Mouse (Mus musculus) adrenal gland, postnatal 36 days (tissue): ENCODE results near the gene Pknox2. TPM values are rescaled to one million over a fixed set of nuclear protein-coding genes. Genes with fewer than 3 reads are reported as not detected.

Source experiments
- DNase-seq, 2 experiments: peaks; one replicate each; pipeline ENCODE4 v3.0.0; 2021; ENCODE audit warnings: mixed read lengths in 1 of 2
- total RNA-seq, 2 experiments: library from RNA; stranded (reverse); gene quantifications; 2 replicates each; pipeline ENCODE4 v1.2.3; 2021

Gene Pknox2
- total RNA-seq, 2 experiments from 2014 or later, result 2.1 to 2.2 TPM

- no peak for DNase-seq
Observed at GRCm38 (mm10) chr9:37051669-37052068, 95.5 kb downstream of the Pknox2 start.

GRCm38 (mm10) chr9:37047490-37047889 lies 99.7 kb downstream of the Pknox2 start:
- no peak for DNase-seq

- DNase-seq, result peak; percentile 27 to 41
Observed at GRCm38 (mm10) chr9:37045875-37046274, 101.3 kb downstream of the Pknox2 start.

- DNase-seq, result no peak
Observed at GRCm38 (mm10) chr9:37044165-37044564, 103.0 kb downstream of the Pknox2 start.

- no peak for DNase-seq
Observed at GRCm38 (mm10) chr9:37038859-37039258, 108.3 kb downstream of the Pknox2 start.

- no peak for DNase-seq
Observed at GRCm38 (mm10) chr9:37038445-37038844, 108.8 kb downstream of the Pknox2 start.

- DNase-seq, result no peak
Observed at GRCm38 (mm10) chr9:37037405-37037804, 109.8 kb downstream of the Pknox2 start.

- no peak for DNase-seq
Observed at GRCm38 (mm10) chr9:37035248-37035647, 112.0 kb downstream of the Pknox2 start.

- no peak for DNase-seq
Observed at GRCm38 (mm10) chr9:37034316-37034715, 112.9 kb downstream of the Pknox2 start.

- DNase-seq, result no peak
Observed at GRCm38 (mm10) chr9:37030347-37031213, 116.6 kb downstream of the Pknox2 start.

GRCm38 (mm10) chr9:37029811-37030346 lies 117.3 kb downstream of the Pknox2 start:
- DNase-seq, result no peak

- no peak for DNase-seq
Observed at GRCm38 (mm10) chr9:37027825-37028575, 119.2 kb downstream of the Pknox2 start.

GRCm38 (mm10) chr9:37025913-37026312 lies 121.3 kb downstream of the Pknox2 start:
- no peak for DNase-seq

- DNase-seq, result no peak
Observed at GRCm38 (mm10) chr9:37021586-37022230, 125.5 kb downstream of the Pknox2 start.

GRCm38 (mm10) chr9:37018154-37018553 lies 129.1 kb downstream of the Pknox2 start:
- no peak for DNase-seq

GRCm38 (mm10) chr9:37017169-37017568 lies 130.0 kb downstream of the Pknox2 start:
- DNase-seq, result no peak

GRCm38 (mm10) chr9:37016165-37016564 lies 131.0 kb downstream of the Pknox2 start:
- DNase-seq, result no peak

- DNase-seq, result no peak
Observed at GRCm38 (mm10) chr9:37013565-37013964, 133.6 kb downstream of the Pknox2 start.

GRCm38 (mm10) chr9:37008090-37008489 lies 139.1 kb downstream of the Pknox2 start:
- DNase-seq, result peak in 1 of 2 experiments; percentile 10

- DNase-seq, result no peak
Observed at GRCm38 (mm10) chr9:37004676-37005075, 142.5 kb downstream of the Pknox2 start.

GRCm38 (mm10) chr9:37001935-37002535 lies 145.2 kb downstream of the Pknox2 start:
- no peak for DNase-seq

- no peak for DNase-seq
Observed at GRCm38 (mm10) chr9:36999393-36999792, 147.8 kb downstream of the Pknox2 start.
